Mouse (Mus musculus) kidney, adult 8-10 months (tissue): ENCODE data around the gene Mkln1.
A peak's percentile ranks its signal among the peaks of the same experiment; 100 is the strongest.

Experiments
- DNase-seq, 2 experiments: peaks; one replicate each; pipeline ENCODE4 v3.0.0; 2022

The Mkln1 gene

DNA sequence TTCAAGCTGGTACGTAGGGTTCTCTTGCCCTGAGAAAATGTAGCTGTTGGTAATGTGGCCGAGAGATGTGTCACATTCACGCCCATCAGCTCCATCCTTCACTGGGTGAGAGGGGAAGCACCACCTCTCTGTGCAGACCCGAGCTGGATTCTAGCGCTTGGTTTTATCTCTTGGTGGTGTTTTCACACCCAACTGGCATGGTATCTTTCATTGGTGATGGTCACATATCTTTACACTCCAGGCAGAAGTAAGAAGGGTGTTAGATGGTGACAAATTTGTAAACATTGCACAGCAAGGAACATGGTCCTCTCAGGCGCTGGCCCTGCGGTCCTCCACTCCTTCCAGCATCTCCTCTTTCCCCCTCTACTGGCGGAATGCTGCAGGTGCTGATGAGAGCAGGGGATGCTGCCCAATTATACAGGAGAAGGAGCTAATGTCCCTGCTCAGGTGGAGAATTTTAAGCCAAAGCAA lies 120.5 kb downstream of the Mkln1 start:
- no peak for DNase-seq

DNA sequence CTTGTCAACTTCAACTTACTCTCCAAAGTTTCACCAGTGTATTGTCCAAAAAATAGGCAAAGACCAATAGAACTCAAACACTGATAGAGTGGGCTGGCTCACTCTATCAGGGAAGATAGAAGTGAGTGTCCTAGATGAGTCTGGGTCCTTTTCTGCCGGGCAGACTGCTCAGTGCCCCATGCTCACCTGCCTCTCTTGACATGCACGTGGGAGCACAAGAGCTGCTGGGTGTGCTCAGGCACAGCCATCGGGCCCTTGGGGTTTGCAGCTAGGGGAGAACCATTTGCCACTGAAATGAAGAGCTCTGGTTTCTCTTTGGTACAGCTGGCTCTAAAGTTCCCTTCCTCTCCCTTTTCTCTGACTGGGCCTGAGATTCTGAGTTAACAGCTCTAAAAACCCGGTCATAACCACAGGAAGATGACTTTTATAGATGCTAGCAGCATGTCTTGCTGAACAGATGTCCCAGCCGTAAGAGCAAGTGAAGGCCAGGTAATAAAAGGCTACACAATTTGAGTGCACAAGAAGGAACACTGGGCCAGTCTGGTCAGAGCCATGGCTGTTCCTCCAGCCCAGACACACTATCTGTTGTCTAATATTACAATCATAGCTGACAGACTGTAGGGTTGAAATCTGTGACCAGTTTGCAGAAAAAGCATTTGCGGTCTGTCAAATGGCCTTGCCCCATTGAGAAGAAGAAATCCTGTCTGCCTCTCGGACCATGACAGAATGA lies 122.1 kb downstream of the Mkln1 start:
- DNase-seq, result no peak

DNA sequence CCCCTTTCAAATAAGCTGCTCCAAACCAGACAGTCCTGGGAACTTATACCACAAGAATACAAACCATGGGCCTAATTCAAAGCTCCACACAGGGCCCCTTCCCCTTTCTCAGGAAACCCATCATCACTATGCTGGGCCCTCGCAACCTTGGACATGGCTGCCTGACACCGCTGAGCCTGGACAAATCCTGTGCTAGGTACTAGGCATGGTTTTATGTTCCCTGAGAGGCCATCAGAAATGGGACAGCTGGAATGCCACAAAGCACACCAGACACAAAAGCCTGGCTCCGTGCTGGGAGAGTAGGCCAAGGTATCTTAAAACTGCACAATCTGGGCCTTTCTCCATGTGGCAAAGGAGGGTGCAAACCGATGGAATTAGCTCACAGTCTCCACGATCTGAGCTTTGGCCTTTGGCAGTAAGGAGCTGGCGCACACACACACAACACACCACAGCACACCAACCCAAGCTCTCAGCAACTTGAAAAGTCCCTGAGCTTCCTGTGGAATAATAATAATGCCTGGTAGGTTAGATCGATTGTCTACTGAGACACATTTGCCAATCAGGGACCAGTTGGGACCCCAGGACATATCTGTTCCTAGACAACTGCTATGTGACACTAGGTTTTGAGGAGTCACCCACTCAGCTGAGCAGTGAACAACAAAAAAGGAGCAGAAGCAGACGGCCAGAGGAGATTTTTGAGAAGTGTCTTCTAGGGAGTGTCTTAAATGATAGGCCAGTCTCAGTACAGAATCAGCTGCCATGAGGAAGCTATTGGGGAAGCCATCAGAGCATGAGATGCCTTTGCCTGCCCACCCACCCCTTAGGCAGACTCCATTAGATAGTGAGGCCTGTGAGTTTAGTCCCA lies 123.2 kb downstream of the Mkln1 start:
- DNase-seq, result no peak

DNA sequence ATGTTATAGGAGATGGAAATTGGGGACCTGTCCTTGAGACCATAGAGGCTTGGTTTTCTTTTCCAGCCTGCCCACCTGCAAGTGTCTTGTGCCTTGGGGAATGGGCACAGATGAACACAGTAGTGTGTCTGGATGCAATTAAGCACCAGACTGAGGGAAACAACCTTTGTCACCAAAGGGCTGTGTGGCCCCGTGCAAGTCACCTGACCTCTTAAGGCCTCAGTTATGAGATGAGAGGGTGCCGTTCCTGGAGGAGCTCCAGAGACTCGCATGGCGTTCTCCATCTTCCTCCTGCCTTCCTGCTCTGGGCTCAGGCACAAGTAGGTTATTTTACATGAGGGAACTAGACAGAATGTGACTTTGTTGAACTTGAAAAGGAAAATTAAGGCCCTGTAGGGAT lies 123.9 kb downstream of the Mkln1 start:
- no peak for DNase-seq

DNA sequence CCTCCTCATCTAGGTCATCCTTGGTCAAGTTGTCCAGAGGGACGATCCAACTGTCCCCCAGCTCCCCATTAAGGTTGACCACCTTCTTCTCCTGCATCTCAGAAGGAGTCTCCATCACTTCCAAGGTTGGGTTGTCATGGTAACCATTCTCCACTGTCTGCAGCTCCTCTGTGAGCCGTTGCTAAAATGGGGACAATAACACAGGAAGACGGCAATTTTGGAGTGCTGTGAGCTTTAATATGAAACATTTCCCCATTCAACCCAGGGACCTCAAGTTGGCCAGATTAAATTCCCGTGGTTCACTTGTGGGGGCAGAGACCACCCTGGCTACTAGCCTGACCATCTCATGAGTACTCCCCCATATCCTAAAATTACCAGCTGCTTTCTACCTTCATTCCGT lies 124.5 kb downstream of the Mkln1 start:
- DNase-seq, result no peak

DNA sequence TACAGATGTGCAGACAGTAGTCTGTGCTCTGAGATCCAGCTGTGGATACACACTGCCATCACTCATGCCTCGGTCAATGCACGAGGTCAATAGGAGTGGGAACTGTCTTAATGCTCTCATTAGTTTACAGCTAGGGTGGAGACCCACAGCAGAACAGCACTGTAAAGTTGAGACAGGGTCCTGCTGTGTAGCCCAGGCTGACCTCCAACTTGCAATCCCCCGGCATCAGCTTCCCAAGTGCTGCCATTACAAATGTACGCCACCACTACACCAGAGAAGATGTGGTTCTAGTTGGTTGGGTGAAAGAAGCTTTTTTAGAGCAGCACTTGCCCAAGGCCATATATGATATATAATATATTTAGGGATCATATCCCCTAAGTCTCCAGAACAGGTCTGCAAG lies 125.1 kb downstream of the Mkln1 start:
- DNase-seq, result no peak

DNA sequence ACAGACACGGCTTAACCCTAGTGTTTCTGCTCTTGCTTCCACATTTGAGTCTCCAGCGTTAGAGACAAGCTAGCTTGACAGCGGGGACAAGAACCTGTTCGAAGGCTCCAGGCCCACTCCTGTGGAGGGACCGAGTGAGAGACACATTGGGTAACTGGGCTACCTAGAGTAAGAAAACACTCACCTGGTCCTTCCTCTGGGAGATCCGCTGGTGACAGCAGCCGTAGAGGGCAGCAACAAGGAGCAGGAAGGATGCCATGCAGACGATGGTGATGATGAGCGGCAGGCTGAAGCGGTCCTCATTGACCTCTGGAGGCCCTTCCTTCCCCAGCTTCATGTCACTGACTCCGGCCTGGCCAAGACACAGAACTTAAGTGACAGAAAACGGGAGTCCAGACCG lies 125.6 kb downstream of the Mkln1 start:
- no peak for DNase-seq

DNA sequence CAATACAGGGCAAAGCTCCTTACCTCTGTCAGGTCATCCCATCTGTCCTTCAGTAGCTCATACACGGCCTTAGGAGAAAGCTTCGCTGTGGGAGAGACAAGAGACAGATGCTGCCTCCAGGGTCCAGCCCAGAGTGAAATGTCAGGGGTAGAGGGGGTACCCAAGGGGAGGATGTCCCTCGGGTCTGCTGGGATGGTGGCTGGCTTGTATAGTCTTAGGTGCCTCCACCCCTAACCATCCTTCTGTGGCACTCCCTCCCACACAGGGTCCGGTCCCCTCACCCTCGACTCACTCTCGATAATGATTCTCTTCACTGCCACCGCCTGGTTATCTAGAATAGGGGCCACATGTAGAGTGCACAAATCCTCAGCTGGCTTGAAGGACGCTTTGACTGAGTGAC lies 126.1 kb downstream of the Mkln1 start:
- DNase-seq, result no peak

DNA sequence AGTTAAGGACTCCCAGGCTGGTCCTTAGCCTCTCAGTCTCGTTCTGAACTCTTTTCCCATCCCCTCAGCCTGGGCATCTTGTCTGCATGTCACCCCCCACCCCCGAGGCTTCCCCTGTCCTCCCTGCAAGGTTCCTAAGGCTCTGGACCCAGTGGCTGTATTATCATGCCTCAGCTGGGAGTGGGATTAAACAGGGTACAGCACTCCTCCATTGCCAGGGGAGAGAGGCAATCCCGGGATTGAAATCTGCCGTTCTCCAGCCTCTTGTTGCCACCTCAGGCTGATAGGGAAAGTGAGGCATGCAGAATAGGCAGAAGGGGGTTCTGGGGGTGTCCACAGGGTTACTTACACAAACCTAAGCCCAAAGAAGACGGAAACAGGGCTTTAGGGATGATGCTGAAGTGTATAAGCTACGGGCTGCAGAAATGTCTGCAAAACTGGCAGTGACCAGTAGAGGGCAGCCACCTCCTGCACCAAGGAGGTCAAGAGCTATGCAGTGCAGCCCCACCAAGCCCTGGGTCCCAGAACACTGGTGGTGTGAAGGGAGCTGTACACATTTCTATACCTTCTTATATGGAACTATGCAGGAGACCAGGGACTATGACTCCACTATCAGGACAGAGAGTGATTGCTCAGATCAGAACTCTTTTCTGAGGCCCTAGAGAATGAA lies 126.8 kb downstream of the Mkln1 start:
- DNase-seq, result peak in 1 of 2 experiments; percentile 49

DNA sequence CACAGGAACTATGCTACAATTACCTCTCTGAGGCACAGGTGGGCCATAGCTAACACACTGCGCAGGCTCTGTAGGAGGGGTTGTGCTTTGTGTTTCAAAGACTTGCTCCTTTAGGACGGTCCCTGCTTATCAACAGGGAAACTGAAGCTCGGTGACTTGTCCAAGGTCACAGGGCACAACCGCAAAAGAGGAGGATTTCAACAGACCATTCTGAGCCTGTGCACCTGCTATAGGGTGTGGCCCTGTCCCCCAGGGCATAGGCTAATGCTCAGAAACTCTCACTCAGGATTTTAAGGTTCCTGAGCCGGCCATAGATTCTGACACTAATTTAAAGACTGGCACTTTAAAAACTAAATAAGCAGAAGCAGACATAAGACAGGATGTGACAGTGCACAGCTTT lies 128.4 kb downstream of the Mkln1 start:
- no peak for DNase-seq

DNA sequence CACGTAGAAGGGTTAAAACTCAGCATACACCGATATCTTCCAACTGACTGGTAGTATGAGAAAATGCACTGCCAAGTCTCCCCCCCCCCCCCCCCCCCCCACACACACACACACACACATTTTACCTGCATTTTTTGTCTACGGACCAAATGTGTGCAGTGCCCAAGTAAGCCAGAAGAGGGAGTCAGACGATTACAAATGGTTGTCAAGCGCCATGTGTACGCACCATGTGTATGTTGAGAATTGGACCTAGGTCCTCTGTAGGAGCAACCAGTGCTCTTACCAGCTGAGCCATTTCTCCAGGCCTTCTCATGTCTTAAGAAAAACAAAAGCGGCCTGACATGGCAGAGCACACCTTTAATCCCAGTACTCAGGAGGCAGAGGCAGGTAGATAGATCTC lies 129.4 kb downstream of the Mkln1 start:
- DNase-seq, result peak in 1 of 2 experiments; percentile 53

DNA sequence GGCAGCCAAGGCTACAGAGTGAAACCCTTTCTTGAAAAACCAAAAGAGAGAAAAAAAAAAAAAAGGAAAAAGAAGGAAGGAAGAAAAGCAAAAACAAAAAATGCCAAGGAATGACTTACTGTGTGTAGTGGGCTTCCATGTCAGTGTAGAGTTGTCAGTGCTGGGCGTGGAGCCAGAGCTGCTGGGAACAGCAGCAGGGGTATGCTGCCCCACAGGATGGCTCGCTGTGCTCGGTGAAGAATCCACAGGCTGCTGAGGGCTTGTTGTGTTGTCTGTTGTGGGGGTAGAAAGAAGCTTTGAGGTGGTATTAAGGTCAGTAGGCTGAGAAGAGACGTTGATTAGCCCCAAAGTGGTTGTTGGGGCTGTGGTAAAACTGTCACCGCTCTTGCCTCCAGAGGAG lies 129.8 kb downstream of the Mkln1 start:
- DNase-seq, result no peak

DNA sequence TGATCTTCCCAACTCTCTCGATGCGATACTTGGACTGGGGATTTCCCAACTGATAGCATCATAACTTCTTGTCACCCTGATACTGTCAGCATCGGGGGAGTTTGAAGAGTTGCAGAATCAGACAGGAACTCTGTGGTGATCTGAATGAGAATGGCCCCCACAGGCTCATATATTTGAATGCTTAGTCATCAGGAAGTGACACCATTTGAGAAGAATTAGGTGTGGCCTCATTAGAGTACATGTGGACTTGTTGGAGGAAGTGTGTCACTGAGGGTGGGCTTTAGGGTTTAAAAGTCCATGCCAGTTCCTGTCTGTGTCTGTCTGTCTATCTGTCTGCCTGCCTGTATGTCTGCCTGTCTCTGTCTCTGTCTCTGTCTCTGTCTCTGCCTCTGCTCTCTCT lies 133.3 kb downstream of the Mkln1 start:
- DNase-seq, result no peak

DNA sequence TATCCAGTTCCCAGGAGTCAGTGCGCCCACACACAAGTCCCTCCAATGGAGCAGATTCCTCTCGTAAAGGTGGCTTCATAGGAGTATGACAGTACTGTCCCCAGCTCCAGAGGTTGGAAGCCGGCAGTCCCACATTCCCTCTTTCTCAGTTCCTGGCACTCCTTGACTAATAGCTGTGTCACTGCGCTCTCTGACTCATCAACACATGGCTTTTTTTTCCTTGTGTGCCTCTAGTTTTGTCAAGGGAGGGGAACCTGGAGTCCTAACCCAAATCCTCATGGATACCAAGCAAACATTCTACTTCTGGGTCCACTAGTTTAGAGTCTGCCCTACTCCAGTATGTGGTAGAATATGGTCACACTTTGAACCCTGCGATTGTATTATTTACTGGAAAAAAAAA lies 136.2 kb downstream of the Mkln1 start:
- no peak for DNase-seq

DNA sequence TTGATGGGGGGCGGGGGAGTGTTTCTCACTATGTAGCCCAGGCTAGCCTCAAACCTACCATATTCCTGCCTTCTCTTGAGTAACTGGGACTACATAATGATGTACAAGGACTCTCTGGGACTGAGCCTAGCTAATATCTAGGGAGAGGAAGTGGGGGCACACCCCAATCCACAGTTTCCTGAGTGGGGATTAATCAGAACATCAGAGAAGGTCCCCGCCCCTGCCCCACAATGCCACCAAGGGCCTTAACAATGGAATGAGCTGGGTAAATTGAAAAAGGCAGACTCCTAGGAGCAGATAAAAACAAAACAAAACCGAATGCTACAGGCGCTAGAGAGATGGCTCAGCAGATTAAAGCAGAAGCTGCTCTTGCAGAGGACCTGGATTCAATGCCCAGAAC lies 138.7 kb downstream of the Mkln1 start:
- DNase-seq, result no peak

DNA sequence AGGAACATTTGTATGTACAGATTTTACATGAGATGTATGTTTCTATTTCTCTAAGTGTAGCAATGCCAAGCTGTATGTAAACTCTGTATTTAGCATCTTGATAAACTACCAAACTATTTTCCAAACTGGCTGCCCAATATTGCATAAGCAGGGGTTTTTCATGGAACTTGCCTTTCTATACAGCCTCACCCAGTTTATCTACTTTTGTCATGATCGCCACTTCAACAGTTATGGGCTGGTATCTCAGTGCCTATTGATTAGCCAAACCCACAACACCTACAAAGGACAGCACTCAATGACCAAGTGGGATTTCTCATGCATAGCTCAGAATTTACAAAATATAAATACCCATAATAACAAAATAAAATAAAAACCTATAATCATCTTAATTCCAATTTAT lies 139.6 kb downstream of the Mkln1 start:
- DNase-seq, result no peak

DNA sequence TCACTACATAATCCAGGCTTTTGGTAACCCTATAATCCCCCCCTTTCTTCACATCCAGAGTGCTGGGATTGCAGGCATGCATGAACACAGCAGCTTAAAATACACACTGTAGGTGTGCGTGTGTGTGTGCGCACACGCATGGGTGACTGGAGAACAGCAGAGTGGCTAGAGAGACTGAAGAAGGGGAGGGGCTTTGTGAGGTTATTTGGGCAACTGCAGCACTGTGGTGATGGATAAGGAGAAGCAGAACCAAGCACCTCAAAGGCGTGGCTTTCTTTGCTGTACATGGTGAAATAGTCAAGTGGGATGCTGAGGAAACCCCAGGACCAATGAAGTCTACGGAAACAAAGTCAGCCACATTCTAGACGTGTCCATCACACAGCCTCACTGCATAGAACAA lies 141.5 kb downstream of the Mkln1 start:
- DNase-seq, result no peak

DNA sequence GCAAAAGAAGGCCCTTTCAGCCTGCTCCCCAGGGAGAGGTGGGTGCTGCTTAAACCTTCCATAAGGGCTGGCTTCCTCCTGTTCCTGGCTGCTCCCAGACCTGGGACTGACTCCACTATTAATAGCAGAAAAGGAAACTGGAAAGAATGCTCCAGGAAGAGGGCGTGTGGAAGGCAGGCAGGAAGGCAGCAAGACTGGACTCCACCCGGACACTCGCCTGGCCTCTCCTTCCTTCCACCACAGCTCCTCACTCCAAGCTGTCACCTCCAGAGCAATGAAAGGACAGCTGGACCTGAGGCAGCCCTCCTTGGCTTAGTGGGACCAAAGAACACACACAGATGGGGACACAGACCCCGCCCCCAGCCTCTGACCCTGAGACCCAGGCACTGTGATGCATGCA lies 145.8 kb downstream of the Mkln1 start:
- peak; percentile 48 to 61 for DNase-seq

DNA sequence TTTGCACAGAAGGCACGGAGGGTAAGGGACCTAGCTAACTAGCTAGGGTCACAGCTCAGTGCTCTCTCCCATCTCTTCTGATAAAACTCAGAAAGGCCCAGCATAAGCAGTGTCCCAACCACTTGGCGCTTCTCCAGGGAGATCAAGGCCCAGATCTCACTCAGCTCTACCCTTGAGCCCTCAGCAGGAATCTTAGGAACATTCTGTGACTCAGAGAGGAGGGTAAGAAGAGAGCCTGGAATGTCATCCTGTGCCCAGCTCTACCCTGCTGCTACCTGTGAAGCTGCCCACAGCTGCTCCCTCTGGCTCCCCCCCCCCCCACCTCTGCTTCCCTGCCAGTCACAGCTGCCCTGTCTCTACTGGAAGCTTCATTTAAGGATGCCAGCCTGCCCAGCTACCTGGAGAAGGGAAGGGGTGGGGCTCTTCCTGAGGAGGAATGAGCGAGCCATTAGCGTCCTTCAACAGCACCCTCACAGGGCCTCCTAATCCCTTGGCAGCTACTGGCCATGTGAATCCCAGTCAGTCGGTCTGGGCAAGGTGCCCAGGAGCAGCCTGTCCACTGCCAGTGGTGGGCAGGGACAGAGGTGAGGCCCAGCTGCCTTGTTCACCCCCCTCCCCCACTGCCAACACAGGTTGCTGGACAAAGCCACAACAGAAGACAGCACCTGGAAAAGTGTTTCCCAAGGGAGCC lies 151.0 kb downstream of the Mkln1 start:
- peak; percentile 58 to 60 for DNase-seq

DNA sequence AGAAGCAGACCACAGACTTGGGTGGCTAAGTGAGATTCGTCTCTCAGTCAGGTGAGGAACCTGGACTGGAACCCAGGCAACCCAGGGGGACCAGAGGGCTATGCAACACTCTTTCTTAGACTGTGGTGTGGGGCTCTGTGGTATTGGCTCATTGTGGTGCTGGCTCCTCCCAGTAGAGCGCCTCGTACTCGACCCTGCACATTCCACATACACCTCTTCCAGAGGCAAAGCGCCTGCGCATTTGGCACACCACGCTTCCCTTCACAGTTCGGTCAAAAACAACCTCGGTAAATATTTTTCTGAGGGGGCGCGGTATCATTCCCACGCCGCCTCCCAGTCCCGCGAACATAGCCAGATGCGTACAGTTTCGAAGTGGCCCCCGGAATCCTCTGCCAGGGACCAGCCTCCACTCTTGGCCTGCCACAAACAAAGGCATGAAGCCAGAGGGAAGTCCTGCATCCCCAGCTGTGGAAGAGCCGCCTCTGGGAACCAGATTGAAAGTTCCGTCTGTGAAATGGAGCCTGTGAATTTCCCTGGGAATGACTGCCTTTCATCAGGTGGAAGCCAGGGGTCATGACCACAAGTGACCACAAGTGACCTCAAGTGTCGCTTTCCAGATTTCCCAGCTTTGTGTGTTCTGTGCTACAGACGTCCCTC lies 152.5 kb downstream of the Mkln1 start:
- peak; percentile 44 for DNase-seq

DNA sequence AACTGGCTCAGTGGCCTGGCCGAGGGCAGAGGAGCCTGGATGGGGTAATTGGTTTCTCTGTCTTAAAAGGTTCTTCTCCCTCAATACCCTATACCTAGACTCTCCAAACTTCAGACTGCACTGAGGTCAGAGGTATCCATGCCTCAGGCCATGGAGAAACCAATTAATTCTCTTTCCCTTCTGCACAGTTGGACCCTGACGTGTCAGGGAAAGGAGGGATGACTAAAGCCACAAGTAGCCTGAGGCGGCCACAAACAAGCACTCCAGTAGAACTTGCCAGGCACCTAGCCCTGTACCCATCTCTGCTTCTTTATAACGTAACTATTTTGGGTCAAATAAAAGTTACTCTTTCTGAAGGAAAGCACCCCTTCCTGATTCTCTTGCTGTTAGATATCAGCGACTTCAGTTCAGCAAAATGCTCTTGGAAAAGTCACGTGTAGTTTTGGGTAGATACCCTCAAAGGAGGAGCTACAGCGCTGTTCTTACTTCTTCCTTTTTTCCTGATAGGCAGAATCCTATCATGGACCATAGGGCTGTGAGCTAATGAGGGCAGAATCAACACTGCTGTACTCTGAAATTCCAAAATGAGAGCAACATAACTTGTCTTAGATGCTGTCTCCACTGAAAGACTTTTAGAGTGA lies 158.0 kb downstream of the Mkln1 start:
- no peak for DNase-seq
